In the genomic region with DNA sequence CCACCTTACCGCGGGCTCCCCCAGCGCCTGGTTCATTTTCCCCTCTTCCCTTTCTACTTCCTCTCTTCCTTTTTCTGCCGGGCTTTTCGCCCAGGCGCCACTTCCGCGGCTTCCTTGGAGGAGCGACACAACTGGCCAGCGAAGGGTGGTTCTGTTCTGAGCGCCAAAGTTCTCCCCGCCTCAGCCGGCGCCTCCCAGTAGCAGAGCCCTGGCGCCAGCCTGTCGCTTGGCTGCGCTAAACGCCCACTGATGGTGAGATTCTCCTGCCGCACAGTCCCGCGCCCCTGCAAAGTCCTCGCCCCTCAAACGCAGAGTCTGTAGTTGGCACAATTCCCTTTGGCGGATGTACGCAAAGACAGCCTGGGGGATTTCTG, we compare ENCODE assay signal across 7 mouse cellular contexts. TPM values are rescaled to one million over a fixed set of nuclear protein-coding genes. Genes with fewer than 3 reads are reported as not detected.
DNase-seq lines count a peak whose midpoint lies in the region; ATAC-seq lines count a peak whose summit lies in the region.

Gene Grin3a (minus strand): TSS at position 133 of the 374 bp plus-strand sequence.

- peak; percentile 35 for DNase-seq in embryo, embryonic 11.5 days (ENCODE audit: low read depth, low spot score)
- peak; percentile 22 to 33 for DNase-seq in heart, adult 18-20 months
- DNase-seq in kidney, adult 11 months: peak; percentile 4
- peak; percentile 77 to 85 for DNase-seq in left cerebral cortex, postnatal 25 days (ENCODE audit: low spot score in 2 of 2)
- DNase-seq in urinary bladder, postnatal 36 days (ENCODE audit: low spot score in 2 of 2): peak; percentile 10 to 12

- ATAC-seq in midbrain, embryonic 15.5 days (replicated peaks): peak; percentile 97

- no peaks in the 10 kb centered on the region for H3K4me1 ChIP-seq in brown adipose tissue, adult 24 weeks (ENCODE audit: control insufficient read depth, insufficient read depth, insufficient read length, low read length)
- peaks cover 22% of the 10 kb centered on the region for H3K4me1 ChIP-seq in midbrain, embryonic 15.5 days

- intact Hi-C loops in left cerebral cortex, postnatal 25 days (cut with DNase I): loop anchor here (1.0 to 5.0 kb wide), 2 partner anchors 112 to 157 kb away; no protein-coding TSS in a partner anchor

- peak within 1 kb of the TSS; percentile 99 for H3K4me2 ChIP-seq in midbrain, embryonic 15.5 days

- H3K27me3 ChIP-seq in midbrain, embryonic 15.5 days (replicated peaks): peaks cover 5% of the 10 kb centered on the region; the same call in 1 of the 2 replicates

- no peaks in the 10 kb centered on the region for H3K36me3 ChIP-seq in midbrain, embryonic 15.5 days (replicated peaks)

- no peaks in the 10 kb centered on the region for H3K9me3 ChIP-seq in midbrain, embryonic 15.5 days

- under 1% methylated on average over 25 of the region's 25 CpGs for WGBS in midbrain, embryonic 15.5 days

- H3K4me3 ChIP-seq in brown adipose tissue, adult 24 weeks (ENCODE audit: insufficient read depth, low read depth, low read length): peak within 1 kb of the TSS; percentile 43
- peak within 1 kb of the TSS; percentile 89 for H3K4me3 ChIP-seq in midbrain, embryonic 15.5 days

- H3K9ac ChIP-seq in midbrain, embryonic 15.5 days: peak within 1 kb of the TSS; percentile 66

- H3K27ac ChIP-seq in brown adipose tissue, adult 24 weeks (replicated peaks; ENCODE audit: low read depth, low read length): no peak within 1 kb of the TSS
- peak within 1 kb of the TSS; percentile 75 for H3K27ac ChIP-seq in midbrain, embryonic 15.5 days

RNA-seq across cellular contexts. Expression of gene Grin3a, which starts in this region (rescaled TPM):
- polyA plus RNA-seq in brown adipose tissue, adult 24 weeks (2012; ENCODE audit: insufficient read depth, insufficient read length, missing spikeins): not detected in 2 replicates
- total RNA-seq in heart, adult 18-20 months (2021): under 1 TPM; 0.08 to 0.12 TPM
- 10 to 100 TPM; 34.7 to 35.4 TPM for total RNA-seq in left cerebral cortex, postnatal 25 days (2021)
- 27.5 and 29.8 TPM in 2 replicates for polyA plus RNA-seq in midbrain, embryonic 15.5 days (2015; fragmentation: Nextera tagmentation; extraction: Ambion mirVana)

Comparison
In these comparisons a context has a peak if more than half of its experiments do, and no peak if none do; other contexts are left out.
1. RNA of gene Grin3a (total RNA-seq): 34.7 to 35.4 TPM in left cerebral cortex, postnatal 25 days; 0.08 to 0.12 TPM in heart, adult 18-20 months; every median in the first group is over 10 times any median in the second.
2. RNA of gene Grin3a (polyA plus RNA-seq): 27.5 to 29.8 TPM in midbrain, embryonic 15.5 days; not detected in brown adipose tissue, adult 24 weeks; every median in the first group is over 10 times any median in the second.
3. Peak in DNase-seq in heart, adult 18-20 months; RNA of the gene not detected or under 1 TPM.
4. DNase-seq: peak in every context shown above with its lines; median percentile 81 in left cerebral cortex, postnatal 25 days; 35 in embryo, embryonic 11.5 days; 28 in heart, adult 18-20 months; 11 in urinary bladder, postnatal 36 days; 4 in kidney, adult 11 months.